Mouse (Mus musculus) small intestine, adult 2 months (tissue): ENCODE results near the gene Car11. TPM values are rescaled to one million over a fixed set of nuclear protein-coding genes. Genes with fewer than 3 reads are reported as not detected.

Source experiments
- H3K27ac ChIP-seq: fragments of 200-500 bp; 2 replicates; pipeline ENCODE4 v1.5.1; 2012; ENCODE audit warnings: low read depth, low read length, control low read depth, inconsistent platforms; ENCODE audit not compliant: insufficient read depth
- H3K27me3 ChIP-seq: fragments of 200-500 bp; 2 replicates; pipeline ENCODE4 v1.6.1; 2012; ENCODE audit warnings: mild to moderate bottlenecking, moderate library complexity, low read length, inconsistent platforms; ENCODE audit not compliant: control insufficient read depth, insufficient read depth
- H3K36me3 ChIP-seq: fragments of 200-500 bp; 2 replicates; pipeline ENCODE4 v1.6.1; 2012; ENCODE audit warnings: mild to moderate bottlenecking, low read length, control low read depth, inconsistent platforms; ENCODE audit not compliant: control insufficient read depth, insufficient read depth
- H3K4me1 ChIP-seq: fragments of 200-500 bp; 2 replicates; pipeline ENCODE4 v1.6.1; 2012; ENCODE audit warnings: low read length, inconsistent platforms, mixed read lengths; ENCODE audit not compliant: control insufficient read depth, insufficient read depth, insufficient read length
- H3K4me3 ChIP-seq: fragments of 200-500 bp; 2 replicates; pipeline ENCODE4 v1.5.1; 2012; ENCODE audit warnings: low read depth, mild to moderate bottlenecking, control low read depth, inconsistent platforms, low read length, moderate library complexity
- CTCF ChIP-seq: fragments of 200-500 bp; IDR thresholded peaks from 2 replicates; pipeline ENCODE4 v1.5.1; 2012; ENCODE audit warnings: low read depth, mild to moderate bottlenecking, control low read depth, inconsistent platforms, low read length, moderate library complexity, mixed read lengths; ENCODE audit not compliant: insufficient replicate concordance, insufficient read length; ENCODE audit errors: extremely low read depth
- POLR2A ChIP-seq: fragments of 200-500 bp; IDR thresholded peaks from 2 replicates; pipeline ENCODE4 v1.6.1; 2012; ENCODE audit warnings: low read depth, mild to moderate bottlenecking, control low read depth, inconsistent platforms, low read length, moderate library complexity
- WGBS: fragments of 180-500 bp; shearing (Covaris S2); methylation state at CpG from one replicate; pipeline ENCODE4 v1.1.7; 2018; 5-methylcytosine and 5-hydroxymethylcytosine counted together
- polyA plus RNA-seq: library from polyadenylated mRNA; depleted of rRNA; stranded (reverse); fragments of >200 nt; gene quantifications from 2 replicates; pipeline ENCODE4 v1.2.3, GENCODE M21; 2012

Car11 gene
- polyA plus RNA-seq, 1 experiment = 2.3 TPM

DNA sequence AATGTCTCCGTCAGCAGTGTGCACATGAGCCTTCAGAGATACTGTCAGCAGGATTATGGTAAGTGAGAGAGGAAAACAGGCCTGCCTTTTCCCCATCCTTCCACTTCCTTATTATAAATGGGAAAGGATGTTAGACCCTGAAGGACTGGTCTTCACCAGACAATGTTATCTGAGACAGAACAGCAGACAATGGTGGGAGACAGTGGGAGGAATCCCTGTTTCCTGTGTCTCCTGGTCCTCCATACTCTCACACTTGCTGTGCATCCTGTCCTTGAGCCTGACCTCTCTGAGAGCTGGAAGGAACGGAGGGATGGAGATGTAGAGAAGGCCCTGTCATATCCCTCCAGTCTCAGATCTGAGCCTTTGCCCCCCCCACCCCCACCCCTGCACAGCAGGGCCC lies 7.3 kb upstream of the Car11 start:
- H3K36me3 ChIP-seq = no peaks in the 10 kb centered on the region
- no peak overlapping the region for H3K27ac ChIP-seq
- H3K27me3 ChIP-seq = no peaks in the 10 kb centered on the region; the same call in 1 of the 2 replicates
- H3K4me3 ChIP-seq = no peak overlapping the region
- TF ChIP-seq POLR2A (no peak), CTCF (no peak)
- 93% methylated on average over 2 of the region's 2 CpGs for WGBS
- no peaks in the 10 kb centered on the region for H3K4me1 ChIP-seq

DNA sequence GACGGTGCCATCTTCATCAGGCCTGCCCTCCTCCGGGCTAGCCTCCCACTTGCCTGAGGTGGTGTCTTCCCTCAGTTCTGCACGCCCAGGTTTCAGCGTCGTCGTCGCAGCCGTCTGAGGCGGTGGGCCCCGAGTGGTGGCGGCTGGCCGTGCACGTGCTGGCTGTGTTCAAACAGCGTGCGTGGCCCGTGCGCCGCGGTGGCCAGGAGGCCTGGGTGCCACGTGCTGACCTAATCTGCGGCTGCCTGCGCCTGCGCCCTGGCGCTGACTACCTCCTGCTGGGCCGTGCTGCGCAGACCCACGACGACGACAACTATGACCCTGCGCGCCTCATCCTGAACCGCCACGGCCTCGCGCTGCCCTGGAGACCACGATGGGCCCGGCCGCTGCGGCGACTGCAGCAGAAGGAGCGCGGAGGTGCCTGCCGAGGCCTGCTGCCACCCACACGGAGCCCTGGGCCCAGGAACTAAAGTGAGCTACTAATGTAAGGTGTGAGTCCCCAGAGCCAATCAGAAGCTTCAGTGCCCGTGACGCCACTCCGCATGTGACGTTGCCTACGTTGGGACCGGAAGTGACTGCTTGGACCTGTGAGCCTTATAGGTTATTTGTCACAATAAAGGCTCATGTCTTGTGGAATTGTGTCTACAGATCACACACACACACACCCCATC lies 5.6 kb upstream of the Car11 start, which contains the start of gene Sec1:
Gene Sec1 (minus strand): TSS at position 482 of the 671 bp plus-strand sequence.
- H3K4me1 ChIP-seq = no peaks in the 10 kb centered on the region
- TF ChIP-seq CTCF = no peak
- no peak for TF ChIP-seq POLR2A
- H3K36me3 ChIP-seq = no peaks in the 10 kb centered on the region
- WGBS = 94% methylated on average over 50 of the region's 50 CpGs
- peaks cover 5% of the 10 kb centered on the region; the same call in 1 of the 2 replicates for H3K27me3 ChIP-seq
- no peak within 1 kb of the TSS for H3K27ac ChIP-seq
- no peak within 1 kb of the TSS for H3K4me3 ChIP-seq

DNA sequence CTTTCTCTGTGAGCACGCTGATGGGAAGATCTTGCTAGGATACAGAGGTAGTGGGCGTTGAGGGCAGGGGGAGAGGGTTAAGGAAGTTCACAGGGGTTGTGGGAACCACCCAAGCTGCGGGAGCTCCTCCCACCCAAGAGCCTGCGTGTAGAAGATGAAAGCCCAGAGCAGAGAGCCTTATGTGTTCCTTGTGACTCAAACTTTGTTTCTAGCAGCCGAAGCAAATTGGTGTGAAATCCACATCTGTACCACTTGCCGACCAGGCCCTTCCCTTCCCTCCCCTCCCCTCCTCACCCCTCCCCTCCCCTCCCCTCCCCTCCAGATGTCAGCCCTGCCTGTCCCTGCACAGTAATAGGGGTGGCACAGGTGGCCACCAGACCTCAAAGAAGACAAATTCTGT lies 4.5 kb upstream of the Car11 start:
- TF ChIP-seq POLR2A (no peak), CTCF (no peak)
- Histone ChIP-seq H3K27me3 (peaks cover 16% of the 10 kb centered on the region), H3K4me1 (peaks cover 5% of the 10 kb centered on the region), H3K27ac (no peak overlapping the region), H3K36me3 (no peaks in the 10 kb centered on the region), H3K4me3 (no peak overlapping the region)
- 33% methylated on average over 6 of the region's 6 CpGs for WGBS

DNA sequence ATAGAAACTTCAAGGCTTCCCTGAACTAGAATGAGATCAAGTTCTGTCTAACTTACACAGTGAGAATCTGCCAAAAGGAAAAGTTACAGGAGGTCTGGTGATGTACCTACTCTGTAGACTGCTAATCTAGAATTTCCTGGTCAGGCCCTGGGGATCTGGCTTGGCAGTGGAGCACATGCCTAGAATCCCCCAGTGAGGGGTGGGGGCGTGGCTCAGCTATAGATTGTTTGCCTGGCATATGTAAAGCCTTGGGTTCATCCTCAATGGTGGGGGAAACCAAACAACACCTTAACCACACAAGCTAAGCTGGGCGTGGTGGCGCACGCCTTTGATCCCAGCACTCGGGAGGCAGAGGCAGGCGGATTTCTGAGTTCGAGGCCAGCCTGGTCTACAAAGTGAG lies 1.7 kb upstream of the Car11 start:
- H3K27ac ChIP-seq = no peak overlapping the region
- H3K4me3 ChIP-seq = no peak overlapping the region
- no peaks in the 10 kb centered on the region for H3K36me3 ChIP-seq
- H3K27me3 ChIP-seq = peaks cover 20% of the 10 kb centered on the region
- WGBS = 70% methylated on average over 7 of the region's 7 CpGs
- H3K4me1 ChIP-seq = peaks cover 10% of the 10 kb centered on the region
- TF ChIP-seq CTCF = no peak
- TF ChIP-seq POLR2A = no peak

DNA sequence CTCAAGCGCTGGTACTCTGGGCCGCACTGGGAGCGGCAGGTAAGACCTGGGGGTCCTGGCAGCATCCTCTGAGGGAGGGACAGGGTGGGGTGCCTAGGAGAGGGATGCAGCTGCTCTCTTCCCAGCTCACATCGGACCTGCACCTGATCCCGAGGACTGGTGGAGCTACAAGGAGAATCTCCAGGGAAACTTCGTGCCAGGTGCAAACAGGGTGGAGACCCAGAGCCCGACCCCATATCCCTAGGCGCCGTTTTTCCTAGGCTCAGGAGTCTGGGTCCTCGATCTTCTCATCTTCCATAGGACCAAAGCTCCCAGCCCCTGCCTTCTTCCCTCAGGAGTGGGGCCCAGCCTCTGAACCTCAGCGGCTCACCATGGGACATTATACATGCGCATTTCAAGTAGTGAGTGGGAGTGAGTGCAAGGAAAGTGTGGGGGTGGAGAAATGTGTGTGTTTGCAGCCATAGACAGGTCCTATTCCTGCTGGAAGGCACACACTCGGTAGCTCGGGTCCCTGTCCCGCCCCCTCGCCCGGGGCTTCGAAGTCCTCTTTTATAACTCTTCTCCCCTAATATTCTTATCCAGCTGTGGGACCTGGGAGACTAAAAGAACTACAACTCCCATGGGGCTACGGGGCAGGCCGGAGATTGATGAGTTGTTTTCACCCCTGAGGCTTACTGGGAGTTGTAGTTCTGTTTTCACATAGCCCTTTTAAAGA lies 815 bp downstream of the Car11 start:
- TF ChIP-seq POLR2A (no peak; the same call in 1 of the 2 replicates), CTCF (no peak)
- 2% methylated on average over 20 of the region's 20 CpGs for WGBS

DNA sequence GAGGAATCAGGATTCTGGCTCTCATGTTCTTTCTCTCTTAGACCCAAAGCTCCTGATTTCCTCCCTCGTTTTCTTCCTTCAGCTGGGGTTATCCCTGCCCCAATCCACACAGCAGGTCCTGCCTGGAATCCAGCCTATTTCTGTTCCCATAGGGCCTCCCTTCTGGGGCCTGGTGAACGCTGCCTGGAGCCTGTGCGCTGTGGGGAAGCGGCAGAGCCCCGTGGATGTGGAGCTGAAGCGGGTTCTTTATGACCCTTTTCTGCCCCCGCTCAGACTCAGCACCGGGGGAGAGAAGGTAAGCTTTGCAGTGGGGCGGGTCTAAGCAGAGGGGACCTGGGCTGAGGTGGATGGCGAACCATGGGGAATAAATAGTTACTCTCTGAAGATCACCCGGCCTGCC lies 1.4 kb downstream of the Car11 start:
- 41% methylated on average over 11 of the region's 11 CpGs for WGBS
- TF ChIP-seq POLR2A (no peak), CTCF (no peak)
- Histone ChIP-seq H3K4me1 (peaks cover 18% of the 10 kb centered on the region), H3K27ac (no peak overlapping the region), H3K36me3 (no peaks in the 10 kb centered on the region), H3K27me3 (peaks cover 20% of the 10 kb centered on the region), H3K4me3 (no peak overlapping the region)

More for the DNA sequence above, 815 bp downstream of the Car11 start:
- no peak overlapping the region for H3K27ac ChIP-seq
- peak overlapping the region; percentile 44 for H3K4me3 ChIP-seq
- H3K36me3 ChIP-seq = no peaks in the 10 kb centered on the region
- H3K4me1 ChIP-seq = peaks cover 18% of the 10 kb centered on the region
- peaks cover 20% of the 10 kb centered on the region for H3K27me3 ChIP-seq

DNA sequence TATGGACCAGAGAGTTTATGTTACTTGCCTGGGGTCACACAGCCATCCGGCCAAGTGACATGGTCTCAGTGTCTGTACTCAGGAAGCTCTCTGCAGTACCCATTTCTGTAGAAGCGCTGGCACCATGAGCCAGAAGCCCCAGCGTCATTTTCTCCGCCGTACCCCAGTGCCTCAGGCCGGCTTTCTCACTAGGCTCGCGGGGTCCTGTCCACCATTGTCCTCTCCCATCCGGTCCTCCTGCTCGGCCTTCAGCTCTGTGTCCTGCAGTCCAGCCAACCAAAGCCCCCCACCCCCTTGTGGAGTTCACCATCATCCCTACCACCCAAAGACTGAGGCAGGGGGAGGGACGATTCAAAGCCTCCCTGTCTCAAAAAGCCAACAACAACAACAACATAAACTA lies 2.0 kb downstream of the Car11 start:
- H3K36me3 ChIP-seq = no peaks in the 10 kb centered on the region
- H3K4me1 ChIP-seq = peaks cover 18% of the 10 kb centered on the region
- no peak overlapping the region for H3K27ac ChIP-seq
- peaks cover 20% of the 10 kb centered on the region for H3K27me3 ChIP-seq
- no peak overlapping the region for H3K4me3 ChIP-seq
- 91% methylated on average over 11 of the region's 11 CpGs for WGBS
- no peak for TF ChIP-seq POLR2A
- no peak for TF ChIP-seq CTCF
